Mouse (Mus musculus) layer of hippocampus, postnatal 25 days (tissue): ENCODE results near the gene Snx20. TPM values are rescaled to one million over a fixed set of nuclear protein-coding genes. Genes with fewer than 3 reads are reported as not detected.

ENCODE experiments used
- total RNA-seq, 2 experiments: library from RNA; stranded (reverse); gene quantifications; 2 replicates each; pipeline ENCODE4 v1.2.3; 2021

Gene Snx20
- total RNA-seq, 2 experiments from 2014 or later = 1.2 to 1.6 TPM

Other genes with a start within 250 kb of the Snx20 start
- 10 to 100 TPM; 10.8 to 15.0 TPM for gene Nkd1, start 114.8 kb downstream of the Snx20 start, total RNA-seq
- gene Nod2, start 11.2 kb upstream of the Snx20 start, total RNA-seq = under 1 TPM; 0.10 to 0.19 TPM
- gene Cyld, start 60.9 kb upstream of the Snx20 start, total RNA-seq = 10 to 100 TPM; 73.2 to 77.0 TPM